Mouse (Mus musculus): ENCODE results near the gene Igf2bp2.

- TF ChIP-seq CHD2 (IDR thresholded peaks at IDR 0.05; ENCODE audit: low read depth, low read length) (no peak), MAFK (IDR thresholded peaks at IDR 0.05; ENCODE audit: insufficient read depth, low read depth, low read length) (no peak), ZNF384 (IDR thresholded peaks at IDR 0.05; ENCODE audit: low read depth, low read length) (no peak)
Measured at GRCm38 (mm10) chr16:22015569-22015968, 147.5 kb downstream of the Igf2bp2 start.
